Comparison of ENCODE assay signal across 14 mouse cellular contexts in the genomic region with DNA sequence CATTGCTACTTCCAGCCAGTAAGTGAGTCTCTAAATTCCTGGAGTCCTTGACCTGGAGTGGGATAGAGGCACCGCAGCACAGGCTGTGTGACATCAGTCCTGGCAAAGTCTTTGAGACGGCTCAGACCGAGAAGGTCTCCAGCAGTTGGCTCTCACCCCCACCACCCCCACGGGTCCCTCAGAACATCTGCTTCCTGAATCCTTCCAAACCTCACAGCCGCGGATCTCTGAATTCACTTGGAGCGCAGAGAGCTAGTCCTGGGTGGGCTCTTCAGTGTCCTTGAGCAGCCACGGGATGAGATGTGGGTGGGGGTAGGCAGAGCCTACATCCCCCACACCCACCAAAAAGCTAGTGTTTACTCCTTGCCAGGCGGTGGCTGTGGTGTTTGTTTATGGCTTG. TPM values are rescaled to one million over a fixed set of nuclear protein-coding genes. Genes with fewer than 3 reads are reported as not detected.
DNase-seq lines count a peak whose midpoint lies in the region; ATAC-seq and TF ChIP-seq lines count a peak whose summit lies in the region.
"Had no signal": no experiment of that assay in that cellular context is flagged by ENCODE, and none has a peak within 500 bp of the region (broad histone marks: within the 10 kb centered on the region; RNA-seq: fewer than 3 reads in every experiment).

No protein-coding gene starts in this region.

- H3K9me3 ChIP-seq in neural tube, embryonic 13.5 days: no peaks in the 10 kb centered on the region
- no peaks in the 10 kb centered on the region; the same call in 1 of the 2 replicates for H3K9me3 ChIP-seq in kidney, postnatal 0 days (replicated peaks; ENCODE audit: low read length)

- H3K27ac ChIP-seq in neural tube, embryonic 13.5 days (replicated peaks): 0 out of 2 replicates have a peak overlapping the region, but pooled peaks have one; percentile 28
- no peak overlapping the region for H3K27ac ChIP-seq in kidney, postnatal 0 days
- H3K27ac ChIP-seq: forebrain, embryonic 15.5 days; limb, embryonic 12.5 days; midbrain, embryonic 10.5 days had no signal

- 67% methylated on average over 9 of the region's 9 CpGs for WGBS in neural tube, embryonic 13.5 days
- WGBS in kidney, postnatal 0 days: 39% methylated on average over 9 of the region's 9 CpGs

- H3K9ac ChIP-seq in neural tube, embryonic 13.5 days: no peak overlapping the region
- H3K9ac ChIP-seq in kidney, postnatal 0 days (ENCODE audit: low read depth, low read length): no peak overlapping the region
- H3K9ac ChIP-seq: forebrain, embryonic 15.5 days; limb, embryonic 12.5 days had no signal

- H3K27me3 ChIP-seq in neural tube, embryonic 13.5 days: no peaks in the 10 kb centered on the region
- no peaks in the 10 kb centered on the region for H3K27me3 ChIP-seq in kidney, postnatal 0 days (ENCODE audit: insufficient read depth, low read length)
- H3K27me3 ChIP-seq: forebrain, embryonic 15.5 days had no signal

- no peak overlapping the region for H3K4me3 ChIP-seq in neural tube, embryonic 13.5 days
- no peak overlapping the region for H3K4me3 ChIP-seq in kidney, postnatal 0 days (replicated peaks; ENCODE audit: low read depth, low read length)
- H3K4me3 ChIP-seq: forebrain, embryonic 15.5 days; limb, embryonic 12.5 days; midbrain, embryonic 10.5 days; myocyte had no signal

- H3K4me2 ChIP-seq in neural tube, embryonic 13.5 days: no peak overlapping the region
- H3K4me2 ChIP-seq in kidney, postnatal 0 days (ENCODE audit: low read length): no peak overlapping the region
- H3K4me2 ChIP-seq: forebrain, embryonic 15.5 days; limb, embryonic 12.5 days had no signal

- ATAC-seq in neural tube, embryonic 13.5 days (ENCODE audit: low read depth): no peak
- no peak; the same call in 1 of the 2 replicates for ATAC-seq in kidney, postnatal 0 days (replicated peaks; ENCODE audit: low FRiP score, low read depth)
- ATAC-seq: forebrain, embryonic 15.5 days; Patski had no signal

- peaks cover 22% of the 10 kb centered on the region for H3K4me1 ChIP-seq in neural tube, embryonic 13.5 days (replicated peaks)
- H3K4me1 ChIP-seq in kidney, postnatal 0 days (replicated peaks; ENCODE audit: insufficient read depth, low read length): no peaks in the 10 kb centered on the region
- H3K4me1 ChIP-seq: forebrain, embryonic 15.5 days had no signal

- DNase-seq in neural tube, embryonic 10.5 days (ENCODE audit: extremely low spot score, low spot score): no peak
- DNase-seq in heart, adult 8-10 months (ENCODE audit: low spot score): peak; percentile 56
- peak; percentile 55 for DNase-seq in kidney, postnatal 0 days (ENCODE audit: low spot score)
- DNase-seq in skeletal muscle tissue, adult 2 months (ENCODE audit: low read depth, low spot score): peak; percentile 76
- DNase-seq in adrenal gland, adult 8-10 months: no peak
- no peak for DNase-seq in Muller cell, postnatal 12 days (ENCODE audit: inconsistent ontology term)
- DNase-seq in layer of hippocampus, postnatal 10 days (ENCODE audit: low spot score in 2 of 2): no peak
- DNase-seq: adrenal gland, postnatal 10 days had no signal

- H3K36me3 ChIP-seq in neural tube, embryonic 13.5 days: no peaks in the 10 kb centered on the region
- H3K36me3 ChIP-seq in kidney, postnatal 0 days (ENCODE audit: insufficient read depth, low read length): no peaks in the 10 kb centered on the region
- H3K36me3 ChIP-seq: forebrain, embryonic 15.5 days; limb, embryonic 12.5 days; midbrain, embryonic 10.5 days had no signal

- no peak for TF ChIP-seq CTCF in kidney, postnatal 0 days (IDR thresholded peaks at IDR 0.05; ENCODE audit: low read depth)

RNA-seq across cellular contexts. Expression of a gene that starts 57.2 kb away (rescaled TPM):
- 0.06 and 0.32 TPM in 2 replicates for polyA plus RNA-seq in neural tube, embryonic 13.5 days (2015; fragmentation: Nextera tagmentation; extraction: Ambion mirVana)
- 1 to 10 TPM; 4.4 to 9.4 (median 7.9) TPM for total RNA-seq in heart, adult 8-10 months (2022)
- 0.68 and 1.0 TPM in 2 replicates for polyA plus RNA-seq in kidney, postnatal 0 days (2015; fragmentation: Nextera tagmentation; extraction: Ambion mirVana)
- total RNA-seq in adrenal gland, adult 8-10 months (2022): 1 to 10 TPM in 3 of 4 experiments, under 1 TPM in 1; 0.84 to 2.5 (median 1.4) TPM
- total RNA-seq in layer of hippocampus, postnatal 10 days (2021): under 1 TPM; 0.27 to 0.56 TPM
- polyA plus RNA-seq: limb, embryonic 12.5 days had no signal

Comparison
In these comparisons a context has a peak if more than half of its experiments do, and no peak if none do; other contexts are left out.
1. DNase-seq: peak in heart, adult 8-10 months (single experiment), kidney, postnatal 0 days (single experiment) and skeletal muscle tissue, adult 2 months (single experiment); none in neural tube, embryonic 10.5 days (single experiment), adrenal gland, adult 8-10 months (single experiment), Muller cell, postnatal 12 days (single experiment) and layer of hippocampus, postnatal 10 days (0 of 2).